Mouse (Mus musculus) cerebellum, postnatal 25 days (tissue): ENCODE results near the gene BC029722.

Experiments used
- DNase-seq, 2 experiments: peaks; one replicate each; pipeline ENCODE4 v3.0.0; 2021; ENCODE audit warnings: mixed read lengths in 2 of 2

The BC029722 gene

GRCm38 (mm10) chr2:155779066-155779465, 40.2 kb downstream of the BC029722 start:
- DNase-seq: peak; percentile 47 to 59

GRCm38 (mm10) chr2:155778004-155778403, 41.2 kb downstream of the BC029722 start:
- DNase-seq: peak; percentile 52 to 60

- DNase-seq: no peak
These were observed 41.6 kb downstream of the BC029722 start for GRCm38 (mm10) chr2:155777688-155777985.

GRCm38 (mm10) chr2:155776824-155777687, 42.2 kb downstream of the BC029722 start:
- DNase-seq: peak; percentile 49 to 61

DNA sequence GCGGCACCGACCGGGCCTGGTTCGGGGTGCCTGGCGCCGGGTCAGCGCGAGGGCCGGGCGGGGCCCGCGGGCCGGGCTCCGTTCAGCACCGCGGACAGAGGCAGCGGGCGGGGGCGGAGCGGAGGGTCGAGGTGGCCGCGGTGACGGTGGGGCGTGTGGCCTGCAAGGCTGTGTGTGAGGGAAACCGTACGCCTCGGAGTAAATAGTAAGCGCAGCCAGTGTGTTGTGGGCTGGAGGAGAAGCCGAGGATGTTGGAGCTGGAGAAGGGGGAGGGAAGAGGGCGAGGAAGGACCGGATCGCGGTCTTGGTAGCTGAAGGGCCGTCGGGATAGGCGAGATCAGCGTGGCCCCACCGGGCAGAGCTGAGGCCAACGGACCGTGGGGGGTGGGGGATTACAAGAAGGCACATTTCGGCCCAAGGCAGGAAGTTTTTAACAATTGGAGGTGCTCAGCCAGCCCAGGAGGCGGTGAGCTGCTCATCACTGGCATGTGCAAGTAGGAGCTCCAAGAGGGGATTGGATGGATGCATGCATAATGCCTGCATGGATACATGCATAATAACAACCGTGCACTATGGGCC, 43.5 kb downstream of the BC029722 start:
- peak; percentile 86 to 88 for DNase-seq

DNA sequence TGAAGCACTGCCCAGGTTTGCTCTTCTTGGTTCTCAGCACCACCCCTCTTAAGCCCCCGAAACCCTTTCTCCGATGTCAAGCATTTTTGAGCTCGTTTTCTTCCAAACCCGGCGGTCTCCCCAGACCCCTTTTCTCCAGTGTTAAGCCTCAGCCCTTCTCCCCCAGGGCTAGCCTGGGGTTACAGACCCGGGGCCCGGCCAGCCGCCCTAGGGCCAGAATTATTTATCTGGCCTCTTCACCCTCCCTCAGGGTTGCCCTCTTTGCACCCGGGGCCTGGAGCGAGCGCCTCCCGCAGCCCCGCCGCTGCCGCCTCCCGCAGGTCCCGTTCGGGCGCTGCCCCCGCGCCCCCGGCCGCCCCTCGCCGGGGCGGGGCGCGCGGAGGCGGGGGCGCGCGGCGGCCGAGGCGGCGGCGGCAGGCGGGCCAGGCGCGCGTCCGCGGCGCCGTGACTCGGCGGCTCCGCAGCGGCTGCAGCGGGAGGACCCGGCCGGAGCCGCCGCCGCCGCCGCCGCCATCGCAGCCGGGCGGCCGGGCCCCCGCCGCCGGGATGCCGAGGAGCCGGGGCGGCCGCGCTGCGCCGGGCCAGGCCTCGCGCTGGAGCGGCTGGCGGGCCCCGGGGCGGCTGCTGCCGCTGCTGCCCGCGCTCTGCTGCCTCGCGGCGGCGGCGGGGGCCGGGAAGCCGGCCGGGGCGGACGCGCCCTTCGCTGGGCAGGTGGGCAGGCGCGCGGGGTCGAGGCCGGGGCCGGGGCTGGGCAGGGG, 44.1 kb downstream of the BC029722 start, which contains the start of gene Mmp24:
Mmp24 (plus strand) TSS at position 416 of the 758 bp plus-strand sequence.
- peak; percentile 68 to 74 for DNase-seq

DNA sequence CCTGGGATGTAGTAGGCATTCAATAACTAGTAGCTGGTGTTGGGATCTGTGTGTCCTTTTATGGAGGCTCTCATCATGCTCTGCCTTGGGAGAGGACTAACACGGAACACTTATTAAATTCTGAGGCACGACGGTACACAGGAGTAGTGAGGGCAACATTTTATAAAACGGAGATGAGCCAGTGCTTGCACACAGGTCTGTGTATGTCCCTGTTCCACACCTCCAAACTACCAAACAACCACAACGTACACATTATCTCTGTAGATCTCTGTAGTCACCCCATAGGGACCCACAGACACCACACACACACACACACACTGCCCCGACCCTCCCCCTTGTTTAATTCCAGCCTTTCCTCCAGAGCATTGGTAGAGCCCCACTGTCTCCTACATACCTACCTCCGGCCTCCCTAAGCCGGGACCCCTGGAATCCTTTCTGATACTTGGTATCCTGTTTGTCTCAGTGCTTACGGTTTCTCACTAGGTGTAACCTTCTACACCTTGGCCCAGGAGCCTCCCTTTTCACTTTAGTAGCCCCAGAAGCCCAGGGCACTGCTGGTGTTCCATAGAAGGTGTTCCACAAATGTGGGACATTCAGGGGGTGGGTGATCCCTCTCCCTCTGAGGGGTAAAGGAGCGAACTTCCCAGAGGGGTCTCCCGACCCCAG, 44.8 kb downstream of the BC029722 start:
- peak; percentile 55 to 68 for DNase-seq

DNA sequence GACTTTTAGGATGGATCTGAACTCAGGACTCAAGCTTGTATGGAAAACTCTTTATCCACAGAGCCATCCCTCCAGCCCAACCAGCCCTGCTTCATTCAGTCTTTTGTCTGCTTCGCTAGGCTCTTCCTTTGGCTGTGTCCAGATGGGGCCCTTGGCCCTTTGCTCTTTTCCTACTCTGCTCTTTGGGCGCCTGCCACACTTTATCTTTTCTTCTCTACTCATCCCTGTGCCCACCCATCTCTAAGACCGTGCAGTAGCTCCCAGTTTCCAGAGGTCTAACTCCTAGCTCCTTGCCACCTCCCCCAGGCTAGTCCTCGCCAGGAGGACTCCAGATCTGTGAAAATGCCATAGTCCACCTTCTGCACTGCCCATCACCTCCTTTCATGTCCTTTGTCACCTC, 45.6 kb downstream of the BC029722 start:
- DNase-seq: peak; percentile 47 to 50
